Mouse (Mus musculus) E14TG2a.4 (cell line): ENCODE data around the gene Recql5.

Source experiments
- CTCF ChIP-seq: conservative IDR thresholded peaks from 2 replicates; pipeline ENCODE4 v1.5.1; 2014; ENCODE audit warnings: low read length
- NANOG ChIP-seq: IDR thresholded peaks from 2 replicates; pipeline ENCODE4 v1.6.1; 2014; ENCODE audit warnings: borderline replicate concordance, low read length, mixed read lengths
- POU5F1 ChIP-seq: IDR thresholded peaks from 2 replicates; pipeline ENCODE4 v1.6.1; 2014; ENCODE audit warnings: low read length, borderline replicate concordance

- TF ChIP-seq CTCF (no peak), POU5F1 (no peak), NANOG (no peak)
Observed at GRCm38 (mm10) chr11:115933108-115933746, at the start of gene Recql5, which contains the start of gene Sap30bp.
